Mouse (Mus musculus): ENCODE measurements around the gene Rhoc. TPM values are rescaled to one million over a fixed set of nuclear protein-coding genes. Genes with fewer than 3 reads are reported as not detected.

Rhoc gene
- total RNA-seq, 1 experiment from 2014 or later: 0.45 TPM

DNA sequence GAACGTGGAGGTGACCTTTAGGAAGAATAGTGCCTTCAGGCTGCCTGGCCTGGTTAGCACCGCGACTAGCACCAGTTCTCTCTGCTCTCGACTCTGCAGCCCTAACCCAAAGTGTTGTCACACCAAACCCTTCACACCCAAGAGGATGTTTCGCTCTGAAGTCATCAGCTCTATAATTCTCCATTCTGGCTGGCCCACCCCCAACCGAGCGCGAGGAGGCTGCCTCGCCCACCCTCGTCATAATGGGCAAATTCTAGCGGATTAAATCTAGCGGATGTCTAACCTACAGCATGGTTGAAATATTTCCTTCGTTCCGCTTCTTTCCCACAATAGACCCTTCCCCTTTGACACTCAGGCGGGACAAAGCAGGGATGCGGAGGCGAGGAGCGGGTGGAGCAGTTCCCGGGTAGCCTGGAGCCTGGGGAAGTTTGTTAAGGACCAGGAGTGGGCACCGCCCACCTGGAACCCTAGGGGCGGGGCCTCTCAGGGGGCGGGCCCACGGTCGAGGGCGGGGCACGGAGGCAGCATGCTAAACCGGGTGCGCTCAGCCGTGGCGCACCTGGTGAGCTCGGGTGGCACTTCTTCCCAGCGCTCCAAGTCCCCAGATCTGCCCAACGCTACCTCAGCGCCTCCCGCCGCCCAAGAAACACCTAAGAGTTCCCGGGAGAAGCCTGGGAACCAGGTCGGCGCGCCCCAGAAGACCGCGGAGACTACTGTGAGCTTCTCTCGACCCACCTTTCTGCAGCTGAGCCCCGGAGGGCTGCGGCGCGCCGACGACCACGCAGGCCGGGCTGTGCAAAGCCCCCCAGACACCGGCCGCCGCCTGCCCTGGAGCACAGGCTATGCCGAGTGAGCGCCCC, 7.4 kb upstream of the Rhoc start, which contains the start of gene Ppm1j:
Gene Ppm1j (plus strand): TSS at position 496 of the 860 bp plus-strand sequence.
- ATAC-seq (replicated peaks in 1 of 2; ENCODE audit: insufficient read depth in 1 of 2, low FRiP score in 2 of 2, low TSS enrichment in 1 of 2, low read depth in 1 of 2, poor library complexity in 2 of 2, severe bottlenecking in 2 of 2): peak in 1 of 2 experiments; percentile 32; a peak in 1 of 4 replicates

DNA sequence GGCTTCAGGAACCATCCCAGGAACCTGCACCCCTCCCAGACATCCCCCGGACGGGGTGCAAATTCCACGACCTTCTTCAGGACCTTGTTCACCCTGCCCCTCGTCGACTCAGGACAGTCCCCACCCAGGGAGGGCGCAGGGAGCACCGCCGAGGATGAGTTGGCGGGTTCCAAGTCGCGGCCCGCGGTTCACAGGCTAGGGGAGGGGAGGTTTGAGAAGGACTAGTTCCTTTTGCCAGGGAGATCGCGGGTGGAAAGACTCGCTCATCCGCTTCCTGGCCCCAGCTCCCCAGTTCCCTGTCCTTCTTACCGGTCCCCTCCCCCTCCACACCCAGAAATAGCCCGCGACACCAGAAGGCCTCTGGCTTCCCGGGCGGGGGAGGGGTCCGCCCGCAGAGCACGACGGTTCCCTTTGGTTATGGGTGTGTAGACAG, 6.7 kb upstream of the Rhoc start, which contains the start of gene Fam19a3:
Gene Fam19a3 (minus strand): TSS at position 370 of the 433 bp plus-strand sequence.
- ATAC-seq (replicated peaks in 1 of 2; ENCODE audit: insufficient read depth in 1 of 2, low FRiP score in 2 of 2, low TSS enrichment in 1 of 2, low read depth in 1 of 2, poor library complexity in 2 of 2, severe bottlenecking in 2 of 2): 0 out of 4 replicates have a peak, but pooled peaks of 1 of the 2 experiments have one; percentile 16

- ATAC-seq (replicated peaks in 1 of 2; ENCODE audit: insufficient read depth in 1 of 2, low FRiP score in 2 of 2, low TSS enrichment in 1 of 2, low read depth in 1 of 2, poor library complexity in 2 of 2, severe bottlenecking in 2 of 2): no peak
Observed at GRCm38 (mm10) chr3:104782061-104782681, 6.0 kb upstream of the Rhoc start.

DNA sequence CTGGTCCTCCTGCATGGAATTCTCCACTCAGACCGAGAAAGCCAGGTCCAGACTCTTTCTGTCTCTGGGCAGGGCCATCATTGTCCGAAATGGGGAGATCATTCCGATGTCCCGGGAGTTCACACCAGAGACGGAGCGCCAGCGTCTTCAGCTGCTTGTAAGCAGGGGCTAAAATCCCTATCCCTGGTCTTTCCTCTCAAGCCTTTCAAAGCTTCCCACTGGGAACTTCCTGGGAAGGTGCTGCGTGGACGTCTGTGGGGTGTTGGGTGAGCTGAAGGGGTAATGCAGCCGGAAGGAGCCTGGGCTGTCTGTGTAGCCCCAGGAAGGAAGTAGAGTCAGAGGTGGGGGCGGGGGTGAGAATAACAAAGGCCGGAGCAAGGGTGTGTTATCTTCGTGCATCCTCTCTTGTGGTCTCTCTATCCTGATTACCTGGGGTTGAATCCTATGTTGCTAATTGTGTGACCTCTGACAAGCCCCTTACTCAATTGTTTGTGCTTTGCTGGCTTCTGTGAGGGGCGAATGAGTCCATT, 4.1 kb upstream of the Rhoc start:
- ATAC-seq (replicated peaks in 1 of 2; ENCODE audit: insufficient read depth in 1 of 2, low FRiP score in 2 of 2, low TSS enrichment in 1 of 2, low read depth in 1 of 2, poor library complexity in 2 of 2, severe bottlenecking in 2 of 2): no peak

DNA sequence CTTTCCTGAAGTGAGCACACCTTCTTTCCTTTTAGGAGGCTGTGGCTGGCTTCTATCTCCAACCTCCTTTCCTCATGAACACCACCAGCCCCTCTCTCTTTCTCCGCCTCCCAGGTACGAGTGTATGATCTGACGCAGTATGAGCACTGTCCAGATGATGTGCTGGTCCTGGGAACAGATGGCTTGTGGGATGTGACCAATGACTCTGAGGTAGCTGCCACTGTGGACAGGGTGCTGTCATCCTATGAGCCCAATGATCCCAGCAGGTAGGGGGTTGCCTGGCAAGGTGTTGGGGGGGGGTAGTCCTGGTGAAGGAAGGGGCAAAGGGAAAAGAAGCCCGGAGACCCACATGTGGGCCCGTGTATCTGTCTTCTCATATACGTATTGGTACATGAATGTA, 2.9 kb upstream of the Rhoc start:
- no peak for ATAC-seq (replicated peaks in 1 of 2; ENCODE audit: insufficient read depth in 1 of 2, low FRiP score in 2 of 2, low TSS enrichment in 1 of 2, low read depth in 1 of 2, poor library complexity in 2 of 2, severe bottlenecking in 2 of 2)

- peak; percentile 52 to 53 for ATAC-seq (replicated peaks in 1 of 2; ENCODE audit: insufficient read depth in 1 of 2, low FRiP score in 2 of 2, low TSS enrichment in 1 of 2, low read depth in 1 of 2, poor library complexity in 2 of 2, severe bottlenecking in 2 of 2)
Observed at GRCm38 (mm10) chr3:104788561-104789311, 561 bp downstream of the Rhoc start.

DNA sequence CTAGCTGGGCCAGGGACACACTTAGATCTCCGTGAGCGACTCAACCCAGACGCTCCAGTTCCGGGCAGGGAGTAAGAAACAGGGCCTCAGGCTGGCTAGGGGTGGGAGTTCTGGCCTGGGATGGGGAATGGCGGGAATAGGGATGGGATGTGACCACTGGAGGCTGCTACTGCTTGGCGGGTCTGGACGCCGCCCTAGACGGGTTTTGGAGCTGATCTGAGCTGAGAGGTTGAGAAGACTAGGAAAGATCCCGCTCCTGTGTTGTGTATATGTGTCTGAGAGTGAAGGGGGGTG, 1.1 kb downstream of the Rhoc start:
- ATAC-seq (replicated peaks in 1 of 2; ENCODE audit: insufficient read depth in 1 of 2, low FRiP score in 2 of 2, low TSS enrichment in 1 of 2, low read depth in 1 of 2, poor library complexity in 2 of 2, severe bottlenecking in 2 of 2): no peak

DNA sequence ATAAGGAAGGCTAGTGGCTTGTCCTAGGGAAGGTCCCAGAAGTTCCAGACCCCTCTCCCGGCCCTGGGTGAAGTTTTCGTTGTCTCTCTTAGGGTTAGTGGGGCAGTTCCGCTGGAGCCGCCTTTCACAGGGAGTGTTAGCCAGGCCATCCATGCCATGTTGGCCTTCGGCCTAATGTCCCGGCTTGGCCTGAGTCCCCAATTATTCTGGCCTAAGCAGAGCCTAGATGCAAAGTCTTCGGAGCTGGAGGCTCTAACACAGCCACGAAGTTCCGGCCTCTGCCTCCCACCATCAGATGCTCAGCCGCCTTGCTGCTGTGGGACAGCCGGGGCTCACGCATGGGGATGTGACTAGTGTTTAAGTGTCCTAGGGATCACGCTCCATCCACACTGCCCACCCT, 1.6 kb downstream of the Rhoc start:
- no peak for ATAC-seq (replicated peaks in 1 of 2; ENCODE audit: insufficient read depth in 1 of 2, low FRiP score in 2 of 2, low TSS enrichment in 1 of 2, low read depth in 1 of 2, poor library complexity in 2 of 2, severe bottlenecking in 2 of 2)

GRCm38 (mm10) chr3:104790401-104790937, 2.3 kb downstream of the Rhoc start:
- peak in 1 of 2 experiments; percentile 8; a peak in 1 of 4 replicates for ATAC-seq (replicated peaks in 1 of 2; ENCODE audit: insufficient read depth in 1 of 2, low FRiP score in 2 of 2, low TSS enrichment in 1 of 2, low read depth in 1 of 2, poor library complexity in 2 of 2, severe bottlenecking in 2 of 2)

DNA sequence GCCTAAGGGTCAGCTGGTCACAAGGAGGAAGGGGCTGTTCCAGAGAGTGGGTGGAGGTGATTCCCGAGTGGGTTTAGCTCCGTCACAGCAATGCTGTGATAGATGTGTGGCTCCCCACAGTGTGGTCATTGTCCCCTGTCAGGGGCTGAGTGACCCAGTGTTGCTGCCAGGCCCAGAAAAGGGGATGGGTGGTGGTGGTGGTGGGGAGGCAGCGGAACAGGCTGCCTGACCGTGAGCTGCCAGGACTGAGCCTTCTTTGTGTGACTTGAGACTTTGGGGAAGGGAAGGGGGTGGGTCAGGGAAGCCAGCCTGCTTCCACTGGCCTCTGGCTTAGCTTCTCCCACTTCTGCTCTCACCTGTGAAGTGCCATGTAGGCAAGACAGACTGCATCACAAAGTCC, 2.8 kb downstream of the Rhoc start:
- no peak for ATAC-seq (replicated peaks in 1 of 2; ENCODE audit: insufficient read depth in 1 of 2, low FRiP score in 2 of 2, low TSS enrichment in 1 of 2, low read depth in 1 of 2, poor library complexity in 2 of 2, severe bottlenecking in 2 of 2)

GRCm38 (mm10) chr3:104791671-104792070, 3.5 kb downstream of the Rhoc start:
- no peak for ATAC-seq (replicated peaks in 1 of 2; ENCODE audit: insufficient read depth in 1 of 2, low FRiP score in 2 of 2, low TSS enrichment in 1 of 2, low read depth in 1 of 2, poor library complexity in 2 of 2, severe bottlenecking in 2 of 2)

GRCm38 (mm10) chr3:104792360-104793270, 4.4 kb downstream of the Rhoc start:
- ATAC-seq (replicated peaks in 1 of 2; ENCODE audit: insufficient read depth in 1 of 2, low FRiP score in 2 of 2, low TSS enrichment in 1 of 2, low read depth in 1 of 2, poor library complexity in 2 of 2, severe bottlenecking in 2 of 2): no peak

DNA sequence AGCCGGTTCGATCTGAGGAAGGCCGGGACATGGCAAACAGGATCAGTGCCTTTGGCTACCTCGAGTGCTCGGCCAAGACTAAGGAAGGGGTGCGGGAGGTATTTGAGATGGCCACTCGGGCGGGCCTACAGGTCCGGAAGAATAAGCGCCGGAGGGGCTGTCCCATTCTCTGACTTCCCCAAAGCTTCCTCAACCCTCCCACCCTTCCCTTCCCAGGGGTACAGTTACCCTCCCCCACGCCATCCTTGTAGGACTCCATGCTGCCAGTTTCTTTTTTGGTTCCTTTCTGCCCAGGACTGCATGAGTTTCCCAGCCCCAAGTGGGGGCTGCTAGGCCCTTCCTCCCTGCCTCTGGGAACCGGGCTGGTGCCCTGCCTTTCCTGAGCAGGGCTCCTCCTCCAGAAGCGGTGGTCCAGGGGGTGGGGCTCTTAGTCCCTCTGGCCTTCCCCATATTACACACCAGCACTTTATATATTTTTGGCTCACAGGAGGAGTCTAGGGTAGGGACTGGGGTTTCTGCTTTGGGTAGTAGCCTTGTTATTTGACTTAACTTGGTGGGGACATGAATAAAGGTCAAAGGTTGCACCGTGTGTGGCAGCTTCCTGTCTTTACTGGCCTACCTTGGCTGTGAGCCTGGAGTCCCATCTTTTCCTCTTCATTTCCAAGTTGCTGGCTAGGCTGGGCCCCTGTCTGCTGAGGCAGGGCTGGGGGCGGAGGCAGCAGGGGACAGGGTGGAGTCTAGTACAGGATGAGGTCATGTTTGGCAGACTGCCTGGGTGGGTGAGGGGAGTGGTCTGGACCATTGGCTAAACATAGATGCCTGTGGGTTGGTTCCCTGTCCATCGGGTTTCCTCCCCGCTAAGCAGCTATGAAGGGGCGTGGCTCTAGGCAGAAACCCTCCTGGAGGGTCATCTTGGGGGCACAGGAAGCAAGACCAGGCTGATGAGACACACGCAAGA, 6.0 kb downstream of the Rhoc start:
- ATAC-seq (replicated peaks in 1 of 2; ENCODE audit: insufficient read depth in 1 of 2, low FRiP score in 2 of 2, low TSS enrichment in 1 of 2, low read depth in 1 of 2, poor library complexity in 2 of 2, severe bottlenecking in 2 of 2): peak; percentile 53 to 56

- ATAC-seq (replicated peaks in 1 of 2; ENCODE audit: insufficient read depth in 1 of 2, low FRiP score in 2 of 2, low TSS enrichment in 1 of 2, low read depth in 1 of 2, poor library complexity in 2 of 2, severe bottlenecking in 2 of 2): no peak
Observed at GRCm38 (mm10) chr3:104794953-104795470, 6.8 kb downstream of the Rhoc start.

DNA sequence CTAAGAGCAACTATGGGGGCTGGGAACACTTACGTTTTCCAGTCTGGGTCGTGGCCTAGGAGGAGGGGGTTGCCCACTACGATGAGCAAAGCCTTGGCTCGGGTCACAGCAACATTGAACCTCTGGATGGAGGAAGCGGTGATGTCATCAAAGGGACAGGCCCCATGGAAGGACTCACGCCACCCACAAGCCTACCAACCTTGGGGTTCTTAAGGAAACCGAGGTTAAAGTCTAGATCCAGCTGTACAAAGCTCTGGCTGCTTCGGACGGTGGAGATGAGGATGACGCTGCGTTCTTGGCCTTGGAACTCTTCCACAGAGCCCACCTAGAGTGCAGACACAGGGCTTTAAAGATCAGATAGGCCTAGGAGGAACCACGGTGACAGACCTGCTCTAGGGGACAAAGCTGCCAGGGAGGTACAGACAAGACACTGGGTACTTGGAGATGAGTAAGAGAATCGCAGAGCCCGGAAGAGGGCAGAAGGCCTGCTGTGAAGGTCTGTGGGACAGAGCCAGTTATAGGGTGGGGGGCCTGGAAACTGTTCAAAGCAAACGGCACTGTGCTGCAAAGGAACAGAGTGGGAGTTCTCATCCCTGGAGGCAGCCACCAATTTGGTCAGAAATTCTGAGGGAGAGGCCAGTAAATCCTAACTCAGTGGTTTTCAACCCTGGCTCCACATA, 7.6 kb downstream of the Rhoc start:
- ATAC-seq (replicated peaks in 1 of 2; ENCODE audit: insufficient read depth in 1 of 2, low FRiP score in 2 of 2, low TSS enrichment in 1 of 2, low read depth in 1 of 2, poor library complexity in 2 of 2, severe bottlenecking in 2 of 2): no peak
